Mouse (Mus musculus) adrenal gland, postnatal 10 days (tissue): Measurements from ENCODE around the gene Neb. TPM values are rescaled to one million over a fixed set of nuclear protein-coding genes. Genes with fewer than 3 reads are reported as not detected.

Experiments
- DNase-seq: peaks from one replicate; pipeline ENCODE4 v3.0.0; 2021; ENCODE audit warnings: mixed read lengths
- long read RNA-seq, 2 experiments: library from polyadenylated mRNA; stranded (forward); transcript quantifications; one replicate each; pipeline ENCODE4 v2.0.0; 2021
- total RNA-seq, 2 experiments: library from RNA; stranded (reverse); gene quantifications; 2 replicates each; pipeline ENCODE4 v1.2.3; 2021

The Neb gene
- 100 to 1,000 TPM in 1 of 2 experiments, 10 to 100 TPM in 1; 56.2 to 237 TPM for total RNA-seq
- long read RNA-seq, experiment 1, partial matches to known transcripts: 2 of 8 reads
- long read RNA-seq, experiment 1, other reads (novel, unspliced or antisense): 4 of 8 reads
- long read RNA-seq, experiment 2: 0 reads

DNA sequence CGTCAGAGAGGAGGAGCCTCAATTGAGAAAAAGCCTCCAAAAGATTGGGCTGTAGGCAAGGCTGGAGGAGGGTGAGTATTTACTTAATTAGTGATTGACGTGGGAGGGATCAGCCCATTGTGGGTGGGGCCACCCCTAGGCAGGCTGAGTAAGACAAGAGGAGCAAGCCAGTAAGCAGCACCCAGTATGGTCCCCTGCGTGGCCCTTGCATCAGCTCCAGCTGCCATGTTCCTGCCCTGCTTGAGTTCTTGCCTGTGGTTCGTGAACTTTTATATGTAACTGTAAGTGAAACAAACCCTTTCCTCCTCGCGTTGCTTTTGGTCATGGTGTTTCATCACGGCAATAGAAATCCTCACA is at the start of gene Neb:
Neb (minus strand) TSS at position 27 of the 357 bp plus-strand sequence.
- DNase-seq: peak; percentile 14

DNA sequence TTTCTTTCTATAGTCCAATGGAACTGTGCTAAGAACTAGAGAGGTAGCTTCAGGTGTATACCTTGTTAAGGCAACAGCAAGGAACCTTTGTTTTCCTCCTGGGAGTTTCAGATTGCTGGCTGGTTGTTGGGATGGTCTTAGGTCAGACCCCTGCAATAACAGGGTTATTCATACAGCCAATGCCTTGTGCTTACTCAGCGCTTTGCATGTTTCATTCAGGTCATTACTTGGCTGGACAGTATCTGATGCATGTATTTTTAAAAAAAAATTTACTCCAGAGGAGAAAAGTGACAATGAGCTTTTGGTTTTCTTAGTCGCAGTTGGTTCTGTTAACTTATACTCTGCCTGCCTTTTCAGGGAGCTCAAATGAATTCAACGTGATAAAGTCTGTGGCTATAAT is 49.1 kb upstream of the Neb start:
- no peak for DNase-seq

DNA sequence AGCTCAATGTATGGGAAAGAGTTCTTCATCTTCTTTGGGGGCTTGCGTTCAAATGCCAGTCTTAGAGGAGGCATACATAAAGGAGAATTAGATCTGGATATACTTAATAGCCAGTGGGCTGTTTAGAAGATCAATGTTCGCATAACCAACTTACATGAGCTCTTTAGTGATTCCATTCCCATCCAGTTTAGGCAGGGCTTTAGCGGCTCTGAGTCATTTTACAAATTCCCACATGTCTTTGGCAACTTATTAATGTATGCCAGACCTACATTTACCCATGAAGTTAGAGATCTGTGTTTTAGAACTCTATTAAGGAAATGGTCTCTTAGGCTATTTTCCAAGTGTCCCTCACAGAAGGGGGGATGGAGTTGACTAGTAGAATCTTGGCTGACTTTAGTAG is 47.8 kb upstream of the Neb start:
- no peak for DNase-seq

DNA sequence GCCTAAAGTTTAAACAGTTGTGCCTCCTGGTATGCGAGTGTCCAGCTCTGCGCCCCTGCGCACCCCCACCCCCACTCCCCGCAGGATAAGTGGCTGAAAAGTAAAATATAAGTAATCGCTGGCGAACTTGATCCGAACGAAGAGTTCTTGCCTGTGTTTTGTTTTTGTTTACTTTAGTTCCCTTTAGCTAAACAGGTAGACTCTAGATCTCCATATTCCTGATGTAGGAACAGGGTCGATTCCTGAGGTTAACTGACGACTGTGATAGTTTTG is 47.2 kb upstream of the Neb start:
- no peak for DNase-seq

DNA sequence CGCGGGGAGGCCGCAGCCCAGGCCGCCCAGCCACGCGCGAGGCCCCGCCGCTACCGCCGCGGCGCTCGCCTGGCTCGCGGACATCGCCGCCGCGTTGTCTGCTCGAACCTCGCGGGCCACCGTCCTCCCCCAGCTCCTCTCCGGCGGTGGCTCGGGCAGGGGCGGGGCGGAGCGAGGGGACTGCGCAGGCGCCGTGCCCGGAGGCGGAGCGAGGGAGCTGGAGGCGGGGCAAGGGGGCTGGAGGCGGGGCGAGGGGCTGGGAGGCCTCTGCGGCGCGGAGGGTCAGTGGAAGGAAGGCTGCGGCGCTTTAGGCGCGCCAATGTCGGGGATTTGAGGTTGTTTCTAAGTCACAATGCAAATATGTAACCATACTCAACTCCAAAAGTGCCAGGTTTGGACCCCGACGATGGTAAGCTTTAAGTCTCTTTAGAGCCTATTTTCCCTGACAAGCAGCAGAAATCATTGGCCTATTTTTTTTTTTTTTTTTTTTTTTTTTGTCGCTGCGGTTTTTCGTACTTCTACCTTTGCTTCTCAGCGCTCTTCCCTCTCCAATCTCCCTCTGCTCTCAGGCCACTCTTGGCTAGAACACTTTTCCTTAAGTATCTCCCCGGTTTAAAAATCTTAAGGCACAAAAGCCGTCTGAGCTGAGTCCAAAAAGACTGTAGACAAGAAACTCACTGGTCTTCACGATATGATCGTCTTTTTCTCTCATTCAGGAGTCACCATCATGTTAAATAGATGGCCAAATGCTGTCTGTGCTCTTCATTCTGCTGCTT is 46.7 kb upstream of the Neb start, which contains the start of gene Arl5a:
Arl5a (minus strand) TSS at position 155 of the 776 bp plus-strand sequence.
- peak; percentile 100 for DNase-seq

DNA sequence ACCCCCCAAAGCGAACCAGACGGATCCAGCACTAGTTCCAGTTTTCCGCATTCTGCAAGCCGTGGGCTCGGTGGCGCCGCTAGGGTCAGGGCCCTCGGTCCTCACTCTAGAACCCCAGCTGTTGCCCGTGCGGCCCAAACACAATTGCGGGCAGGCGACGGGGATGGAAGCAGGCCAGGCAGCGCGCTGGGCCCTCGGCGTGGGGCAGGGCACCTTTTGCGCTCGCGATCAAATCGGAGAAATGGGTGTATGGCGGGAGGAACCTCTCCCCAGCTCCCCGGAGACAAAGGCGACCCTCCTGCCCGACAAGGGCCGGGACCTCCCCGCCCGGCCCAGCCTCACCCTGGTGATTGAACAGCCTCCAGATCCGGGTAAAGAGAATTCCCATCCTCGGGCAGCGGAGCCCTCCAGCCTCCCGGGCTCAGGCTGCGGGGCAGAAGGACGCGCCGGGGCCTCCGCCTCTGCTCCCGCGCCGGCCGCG is 46.0 kb upstream of the Neb start:
- DNase-seq: peak; percentile 68

DNA sequence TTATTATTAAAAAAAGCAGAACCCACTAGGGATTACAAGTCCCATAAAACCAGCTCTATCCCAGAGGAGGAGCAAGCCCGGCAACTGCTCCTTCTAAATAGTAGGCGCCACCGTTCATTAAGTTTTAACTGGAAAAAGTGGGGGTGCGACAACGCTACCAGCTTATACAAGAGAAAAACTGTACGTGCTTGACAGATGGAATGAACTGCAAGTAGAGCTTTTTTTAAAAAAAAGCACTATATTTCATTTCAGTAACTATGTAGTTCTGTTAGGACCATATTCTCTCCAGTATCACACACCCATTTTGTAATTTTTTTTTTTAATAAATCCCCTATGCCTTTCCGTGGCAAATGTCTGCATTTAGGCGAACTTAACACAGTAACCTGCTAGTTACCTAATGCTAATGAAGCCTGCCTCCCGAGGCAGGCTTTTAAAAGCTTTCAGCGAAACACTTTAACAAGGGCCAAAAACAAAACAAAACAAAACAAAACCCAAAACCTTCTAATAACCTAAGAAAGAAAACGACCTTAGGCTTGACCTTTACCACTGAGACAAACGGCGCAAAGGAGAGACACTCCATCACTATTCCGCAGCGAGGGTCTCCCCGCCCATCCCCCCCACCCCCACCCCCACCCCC is 45.5 kb upstream of the Neb start:
- DNase-seq: no peak

DNA sequence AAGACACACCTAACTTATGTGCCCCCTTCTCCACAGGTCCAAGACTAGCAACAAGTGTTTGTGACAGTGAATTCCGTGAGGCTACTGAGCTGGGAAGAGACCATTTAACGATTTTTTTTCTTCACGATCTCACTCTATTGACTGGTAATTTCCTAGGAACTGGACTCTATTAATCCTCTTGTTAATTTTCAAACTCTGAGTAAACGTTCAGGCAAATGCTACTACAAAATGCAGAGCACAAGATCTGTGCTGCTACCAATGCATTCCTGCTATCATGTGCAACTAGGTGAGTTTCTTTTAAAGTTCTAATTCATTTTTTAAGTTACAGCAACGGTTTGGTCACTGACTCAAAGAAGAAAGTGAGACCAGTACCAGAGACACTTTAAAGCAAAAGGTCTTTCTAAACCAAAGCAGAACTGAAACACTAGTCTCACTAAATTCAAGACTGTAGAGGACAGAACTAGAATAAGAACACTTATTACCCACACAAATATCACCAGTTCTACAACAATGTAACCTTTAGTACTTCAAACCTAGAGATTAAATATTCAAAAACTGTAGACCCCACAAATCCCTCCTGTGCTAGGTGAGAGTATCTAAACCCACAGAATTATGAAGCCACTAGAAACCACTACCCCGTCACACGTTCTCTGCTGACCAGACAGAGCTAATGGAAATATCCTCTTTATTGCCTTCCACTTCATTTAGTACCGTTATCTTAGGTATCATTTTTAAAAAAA is 44.8 kb upstream of the Neb start:
- no peak for DNase-seq

DNA sequence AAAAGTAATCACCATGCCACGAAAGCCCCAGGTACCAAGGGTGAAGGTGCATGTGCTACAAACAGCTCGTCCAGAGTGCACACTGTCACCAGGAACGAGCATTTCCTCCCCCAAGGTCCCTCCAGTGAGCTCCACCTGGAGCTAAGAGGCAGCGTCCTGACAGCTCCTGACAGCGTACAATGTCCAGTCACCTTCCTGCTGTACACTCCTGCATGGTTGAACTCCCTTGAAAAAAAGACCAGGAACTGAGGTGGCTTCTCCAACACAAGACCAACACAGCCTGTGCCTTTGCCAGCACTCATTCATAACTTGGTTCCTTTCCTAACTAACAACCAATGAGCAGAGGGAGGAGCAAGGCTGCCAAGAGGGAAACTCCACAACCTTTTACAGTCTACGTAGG is 42.9 kb upstream of the Neb start:
- DNase-seq: no peak

DNA sequence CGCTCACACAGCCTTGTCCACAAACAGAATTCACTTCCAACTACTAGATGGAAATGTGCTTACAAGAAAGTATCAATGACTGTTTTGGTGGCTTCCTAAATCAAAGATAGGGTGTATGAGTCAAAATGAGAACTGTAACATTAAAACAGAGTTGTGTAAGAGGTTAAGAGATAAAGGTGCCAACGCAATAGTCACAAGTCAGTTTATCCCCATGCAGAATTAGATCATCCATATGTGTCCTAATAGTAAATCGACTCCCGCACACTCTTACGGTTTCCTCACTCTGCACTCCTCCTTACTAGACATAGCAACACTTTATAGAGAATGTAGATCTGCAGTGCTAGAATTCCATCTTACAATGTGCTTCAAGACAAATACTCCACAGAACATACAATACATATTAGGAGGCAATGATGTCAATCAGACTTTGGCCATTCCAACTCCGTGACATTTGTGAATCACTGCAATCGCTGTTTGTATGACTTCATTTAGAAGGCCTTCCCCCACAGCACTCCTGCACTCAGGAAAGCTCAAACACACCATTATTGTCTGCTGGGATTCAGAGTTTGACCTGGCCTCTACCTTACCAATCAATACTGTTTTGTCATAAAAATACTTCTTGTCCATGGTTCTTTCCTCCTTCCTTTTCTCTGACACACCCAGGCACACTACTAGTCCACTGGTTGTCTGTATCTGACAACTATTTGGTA is 41.9 kb upstream of the Neb start:
- DNase-seq: no peak

DNA sequence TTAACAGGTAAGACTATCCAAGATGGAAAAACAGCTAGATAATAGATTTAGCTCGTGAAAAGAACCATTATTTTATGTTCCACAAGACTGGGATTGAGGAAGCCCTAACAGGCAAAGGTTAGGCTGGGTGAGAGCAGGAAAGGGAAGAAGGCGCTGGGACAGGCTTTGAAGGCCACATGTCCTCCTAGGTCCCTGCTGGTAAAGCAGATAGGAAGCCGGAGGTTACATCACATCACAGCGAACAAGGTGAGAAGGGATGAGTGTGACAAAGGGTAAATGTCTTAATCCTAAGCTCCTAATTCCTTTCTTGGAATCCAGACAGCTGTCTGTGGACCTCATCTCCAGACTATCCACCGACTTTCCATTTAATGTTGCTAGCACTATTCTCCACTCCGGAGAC is 41.0 kb upstream of the Neb start:
- DNase-seq: no peak

DNA sequence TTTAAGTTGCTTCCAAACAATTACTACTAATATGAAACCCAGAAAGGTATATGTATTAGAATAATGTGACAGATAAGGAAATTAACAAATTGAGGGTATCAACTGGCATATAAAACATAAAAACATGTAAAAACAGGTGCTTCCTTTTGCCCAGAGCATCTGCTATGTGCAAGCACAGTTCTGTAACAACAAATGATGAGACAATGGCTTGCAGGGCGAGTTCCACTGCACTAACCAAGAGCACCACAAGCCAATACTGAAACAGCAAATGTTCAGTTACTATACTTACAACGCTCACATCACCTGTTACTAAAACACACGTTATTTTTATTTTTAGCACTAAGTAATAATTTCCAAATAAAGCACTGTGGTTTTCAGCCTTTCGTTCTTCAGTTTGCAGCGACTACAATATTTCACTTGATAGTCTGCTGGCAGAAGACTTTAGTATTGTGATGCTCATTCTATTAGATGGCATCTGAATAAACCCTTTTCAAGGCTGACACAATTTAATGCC is 34.3 kb upstream of the Neb start:
- no peak for DNase-seq

DNA sequence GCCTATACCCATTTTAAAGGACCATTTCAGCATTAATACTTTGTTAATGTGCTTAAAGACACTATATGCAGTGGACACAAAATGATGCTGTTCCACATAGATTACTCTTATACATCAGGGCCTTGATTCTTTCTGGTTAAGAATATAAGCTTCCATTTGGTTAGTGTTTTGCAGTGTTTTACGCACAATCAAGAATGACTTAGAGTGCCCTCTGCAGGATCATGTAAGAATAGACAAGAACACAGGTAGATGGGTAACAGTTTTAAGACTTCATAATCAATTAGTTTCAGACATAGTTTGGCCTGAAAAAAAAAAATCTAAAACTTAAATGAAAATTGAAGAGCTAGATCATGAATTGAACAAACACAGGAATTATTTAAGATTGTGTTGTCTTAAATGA is 28.2 kb upstream of the Neb start:
- DNase-seq: no peak

DNA sequence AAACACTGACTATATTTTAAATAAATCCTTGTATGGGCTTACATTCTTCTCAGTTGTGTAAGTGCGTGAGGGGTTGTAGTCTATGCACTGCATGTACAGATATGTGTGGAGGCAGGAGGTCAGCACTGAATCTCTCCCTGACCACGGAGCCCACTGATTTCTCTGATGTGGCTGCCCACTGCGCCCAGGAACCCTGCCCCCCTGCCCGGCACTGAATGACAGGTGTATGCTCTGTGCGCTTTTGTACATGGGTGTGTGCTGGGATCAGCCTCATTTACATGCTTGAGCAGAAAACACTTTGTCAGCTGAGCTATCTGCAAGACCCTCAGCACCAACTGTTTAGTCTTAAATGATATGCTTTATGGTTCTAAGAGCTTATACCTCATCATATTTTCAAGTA is 27.0 kb upstream of the Neb start:
- DNase-seq: no peak

DNA sequence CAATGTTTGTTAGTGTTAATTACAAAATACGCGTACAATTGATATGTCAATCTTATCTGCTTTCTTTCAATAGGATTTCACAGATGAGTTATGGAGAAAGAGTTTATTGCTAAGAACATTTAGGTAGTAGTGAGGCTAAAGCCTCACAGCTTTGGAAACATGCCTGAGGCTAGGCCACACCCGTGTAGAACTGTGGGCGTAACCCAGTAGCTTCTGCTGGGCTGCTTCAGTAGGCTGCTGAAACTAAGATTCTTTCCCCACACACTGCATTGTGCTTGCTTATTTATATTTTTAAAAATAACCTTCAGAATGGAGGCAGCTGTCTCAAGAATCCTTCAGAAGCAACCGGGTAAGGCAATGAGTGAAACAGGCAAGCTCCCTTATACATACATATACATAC is 16.3 kb upstream of the Neb start:
- no peak for DNase-seq

DNA sequence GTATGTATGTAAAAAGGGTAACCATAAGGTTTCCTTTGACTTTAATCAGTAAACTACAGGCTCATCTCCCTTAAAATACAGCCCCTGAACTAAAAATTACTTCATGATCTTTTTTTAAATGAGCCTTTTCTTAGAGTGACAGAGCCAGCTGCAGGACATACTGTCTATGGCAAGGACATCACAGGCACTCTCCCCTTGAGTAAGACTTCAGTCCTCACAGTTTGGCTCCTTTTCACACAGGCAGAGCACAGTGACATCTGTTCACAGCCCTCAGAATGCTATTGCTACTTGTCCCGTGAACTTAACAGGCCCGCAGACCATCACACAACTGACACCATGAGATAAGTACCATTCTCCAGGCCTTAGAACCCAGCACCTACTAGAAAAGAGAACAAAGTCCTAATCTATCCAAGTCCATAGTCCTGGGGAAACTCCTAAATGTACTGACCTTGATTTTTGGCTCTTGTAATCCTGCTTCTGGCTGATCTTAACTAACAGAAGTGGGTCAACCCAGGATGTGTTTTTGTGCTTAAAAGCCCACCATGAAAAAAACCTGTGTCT is 12.2 kb upstream of the Neb start:
- no peak for DNase-seq

DNA sequence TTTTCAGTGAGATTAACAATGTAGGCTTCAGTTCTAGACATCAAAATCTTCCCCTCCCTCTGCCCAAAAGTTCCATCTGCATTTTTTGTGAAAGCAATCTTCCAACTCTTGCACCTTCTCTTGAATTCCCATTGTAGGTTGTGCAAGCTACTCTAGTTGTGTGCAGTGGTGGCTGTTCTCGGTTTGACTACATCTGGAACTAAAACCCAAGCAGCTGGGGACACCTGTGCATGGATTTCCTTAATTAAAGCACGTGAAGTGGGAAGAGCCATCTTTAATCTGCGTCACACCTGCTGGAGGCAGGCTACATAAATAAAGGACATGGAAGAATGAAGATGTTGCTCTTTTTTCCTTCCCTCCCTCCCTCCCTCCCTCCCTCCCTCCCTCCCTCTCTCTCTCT is 11.7 kb upstream of the Neb start:
- DNase-seq: no peak

DNA sequence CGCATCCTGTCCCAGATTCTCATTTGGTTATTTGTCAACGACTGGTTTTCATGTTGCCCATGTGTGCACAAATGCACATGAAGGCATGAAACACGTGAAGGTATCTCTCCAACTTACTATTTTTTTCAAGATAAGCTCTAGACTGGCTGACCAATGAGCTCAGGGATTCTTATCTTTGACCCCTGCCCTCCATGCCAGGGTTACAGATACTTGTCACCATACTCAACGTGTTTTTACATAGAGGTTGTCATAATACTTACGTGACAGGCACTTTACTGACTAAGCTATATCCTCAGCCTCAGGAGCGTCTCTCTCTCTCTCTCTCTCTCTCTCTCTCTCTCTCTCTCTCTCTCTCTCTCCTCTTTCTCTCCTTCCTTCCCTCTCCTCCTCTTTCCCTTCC is 8.2 kb upstream of the Neb start:
- DNase-seq: no peak

DNA sequence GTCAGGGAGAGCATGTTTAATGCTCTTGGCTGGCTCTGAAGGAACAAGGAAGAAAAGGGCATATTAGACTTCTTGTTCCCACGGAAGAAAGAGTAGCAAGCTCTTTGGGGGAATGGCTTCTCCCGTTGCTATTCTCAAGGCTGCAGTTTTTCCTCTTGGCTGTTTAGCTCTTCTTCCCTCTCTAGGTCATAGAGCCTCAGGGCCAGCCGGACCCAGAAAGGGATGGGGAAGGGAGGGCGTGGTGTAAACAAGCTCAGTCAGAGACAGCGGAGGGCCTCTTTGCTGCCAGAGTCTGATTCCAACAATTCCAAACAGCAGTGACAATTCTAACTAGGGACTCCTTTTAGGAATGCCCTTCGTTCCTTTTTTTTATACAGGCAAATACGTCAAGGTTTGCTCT is 7.8 kb upstream of the Neb start:
- peak; percentile 30 for DNase-seq

DNA sequence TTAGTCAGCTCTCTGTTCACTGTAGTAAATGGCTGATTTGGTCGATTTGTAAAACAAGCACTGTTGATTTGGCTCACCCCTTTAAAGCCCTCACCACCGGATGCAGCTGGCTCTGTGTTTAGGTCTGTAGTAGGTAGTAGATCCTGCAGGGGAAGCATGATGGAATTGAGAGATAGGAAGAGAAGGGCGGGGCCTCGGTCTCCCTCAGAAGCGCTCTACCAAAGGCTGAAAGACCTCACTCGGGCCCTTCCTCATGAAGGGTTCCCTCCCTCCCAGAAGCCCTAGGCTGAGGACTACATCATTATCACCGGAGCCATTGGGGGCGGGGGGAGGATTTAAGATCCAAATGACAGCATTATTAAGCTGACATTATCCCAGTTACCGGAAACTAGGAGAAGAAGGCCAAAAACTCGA is 581 bp upstream of the Neb start:
- DNase-seq: no peak

DNA sequence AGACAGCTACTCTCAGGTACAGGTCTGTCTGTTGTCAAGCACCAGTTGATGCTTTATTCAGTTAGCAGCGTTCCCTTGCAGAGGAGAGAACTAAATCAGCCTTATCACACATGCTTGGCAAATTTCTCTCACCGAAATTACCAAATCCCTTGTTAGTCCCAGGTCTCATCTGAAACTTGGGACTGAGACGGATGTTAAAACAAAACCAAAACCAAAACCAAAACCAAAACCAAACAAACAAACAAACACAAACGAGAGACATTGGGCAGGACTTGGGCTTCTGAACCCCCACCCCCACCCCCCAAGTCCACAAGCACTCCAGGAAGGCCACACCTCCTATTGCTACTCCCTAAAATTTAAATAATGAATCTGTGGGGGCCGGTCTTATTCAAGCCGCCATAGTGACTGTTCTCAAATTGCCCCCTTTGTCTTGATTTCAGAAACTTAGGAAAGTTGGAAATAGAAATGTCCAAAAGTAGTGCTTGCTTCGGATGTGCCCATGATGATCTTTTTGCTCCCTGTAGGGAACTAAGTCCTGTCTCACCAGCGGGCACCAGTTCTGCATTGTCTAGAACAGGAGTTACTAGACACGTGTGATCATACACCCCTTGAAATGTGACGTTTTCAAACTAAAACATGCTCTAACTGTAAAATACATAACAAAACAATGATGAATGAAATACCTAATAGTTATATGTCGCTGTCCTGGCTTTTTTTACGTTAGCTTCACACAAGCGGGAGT is 397 bp downstream of the Neb start:
- no peak for DNase-seq
